Mouse (Mus musculus): ENCODE data around the gene Adamts5.

- TF ChIP-seq CTCF (conservative IDR thresholded peaks at IDR 0.05; ENCODE audit: low read length): no peak
- no peak for TF ChIP-seq POU5F1 (IDR thresholded peaks at IDR 0.05; ENCODE audit: borderline replicate concordance, low read length)
- TF ChIP-seq NANOG (IDR thresholded peaks at IDR 0.05; ENCODE audit: borderline replicate concordance, low read length): no peak
Observed at GRCm38 (mm10) chr16:85814116-85814515, 87.5 kb downstream of the Adamts5 start.

Data from E14TG2a.4 (cell line).